Mouse (Mus musculus) Muller cell, postnatal 12 days (primary cell): ENCODE results near the gene Ccdc159.

Experiments
- DNase-seq: peaks from one replicate; pipeline ENCODE4 v3.0.0-alpha.2; 2015; ENCODE audit errors: inconsistent ontology term

The Ccdc159 gene

DNA sequence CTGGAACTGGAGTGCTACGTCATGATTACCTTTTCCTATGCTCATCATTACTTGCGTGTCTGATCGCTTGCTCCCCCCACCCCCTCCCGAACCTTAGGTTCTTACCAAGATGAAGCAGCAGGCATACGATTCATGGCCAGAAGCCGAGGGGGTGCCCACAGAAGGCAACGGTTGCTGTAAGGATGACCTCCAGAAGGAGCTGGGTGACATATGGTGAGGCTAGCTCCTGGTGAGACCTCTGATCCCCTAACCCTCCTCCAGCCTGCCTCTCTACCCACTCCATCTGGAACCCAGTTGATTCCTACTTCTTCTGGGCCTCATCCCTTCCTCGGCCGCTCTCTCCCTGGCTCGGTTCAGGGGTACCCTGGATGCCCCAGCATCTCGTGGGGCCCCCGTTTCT, 6.8 kb downstream of the Ccdc159 start:
- DNase-seq: no peak

DNA sequence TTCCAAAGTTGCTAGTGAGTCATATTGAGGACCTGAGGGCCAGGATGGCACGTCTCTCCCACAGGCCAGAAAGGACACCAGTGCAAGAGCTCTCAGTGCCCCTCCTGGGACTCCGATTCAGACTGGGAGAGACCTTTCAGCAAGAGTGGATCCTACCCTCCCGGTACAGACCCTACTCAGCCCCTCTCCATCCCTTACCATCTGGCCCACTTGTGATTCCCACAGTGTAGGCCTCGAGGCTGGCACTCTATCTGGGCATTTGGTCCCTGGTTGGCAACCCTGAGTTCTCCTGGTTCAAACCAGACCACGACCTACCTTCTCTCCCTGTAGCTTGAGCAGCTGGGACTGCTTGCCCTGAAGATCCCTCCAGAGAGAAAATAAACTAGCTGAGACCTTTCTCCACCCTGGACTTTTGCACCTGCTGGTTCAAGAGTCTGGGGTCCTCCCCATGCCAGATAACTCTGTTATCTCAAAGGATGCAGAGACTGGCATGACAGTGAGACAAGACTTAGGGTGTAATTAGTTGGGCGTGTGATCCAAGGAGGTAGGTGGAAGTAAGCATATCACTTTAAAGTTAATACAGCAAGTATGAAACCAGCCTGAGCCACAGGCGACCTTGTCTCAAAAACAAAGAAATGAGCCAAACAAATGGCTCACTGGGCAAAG, 8.3 kb downstream of the Ccdc159 start:
- no peak for DNase-seq

DNA sequence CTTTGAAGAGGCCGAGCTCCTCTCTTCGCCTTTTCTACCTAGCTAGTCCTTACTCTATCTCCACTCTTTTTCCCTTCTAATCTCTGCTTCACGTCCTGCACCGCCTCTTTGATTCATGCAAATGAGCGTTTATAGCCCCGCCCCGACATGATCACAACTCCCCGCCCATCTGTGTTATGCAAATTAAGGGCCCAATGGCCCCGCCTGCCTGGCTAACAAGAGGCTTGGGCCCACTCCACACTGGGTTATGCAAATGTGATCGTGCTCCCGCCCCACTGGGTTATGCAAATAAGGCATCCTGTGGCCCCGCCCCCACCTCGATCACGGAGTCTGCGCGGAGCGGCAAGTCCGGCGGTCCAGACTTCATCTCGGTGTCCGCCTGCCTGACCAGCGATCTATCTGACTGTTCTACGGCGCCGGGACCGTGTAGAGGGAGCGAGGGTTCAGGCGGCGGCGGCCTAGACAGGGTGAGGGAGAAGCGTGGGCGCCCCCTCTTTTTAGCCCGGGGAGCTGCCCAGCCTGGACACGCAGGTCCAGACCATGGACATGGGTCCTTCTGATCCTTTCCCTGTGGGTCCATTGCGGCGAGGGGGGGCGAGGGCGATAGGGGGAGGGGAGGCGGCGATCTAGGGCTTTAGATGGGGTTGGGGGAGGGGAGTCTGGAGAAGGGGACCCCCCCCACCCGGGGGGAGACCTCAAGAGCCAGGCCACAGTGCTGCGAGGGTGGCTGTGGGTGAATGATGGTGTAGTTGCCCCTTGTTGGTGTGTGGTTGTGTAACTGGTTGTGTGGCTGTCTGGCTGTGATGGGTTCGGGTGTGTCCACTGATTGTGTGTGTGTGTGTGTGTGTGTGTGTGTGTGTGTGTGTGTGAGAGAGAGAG, 9.7 kb downstream of the Ccdc159 start, which contains the start of gene Plppr2:
TSS of gene Plppr2 (plus strand) at position 342 of the 879 bp plus-strand sequence.
- DNase-seq: peak; percentile 99

DNA sequence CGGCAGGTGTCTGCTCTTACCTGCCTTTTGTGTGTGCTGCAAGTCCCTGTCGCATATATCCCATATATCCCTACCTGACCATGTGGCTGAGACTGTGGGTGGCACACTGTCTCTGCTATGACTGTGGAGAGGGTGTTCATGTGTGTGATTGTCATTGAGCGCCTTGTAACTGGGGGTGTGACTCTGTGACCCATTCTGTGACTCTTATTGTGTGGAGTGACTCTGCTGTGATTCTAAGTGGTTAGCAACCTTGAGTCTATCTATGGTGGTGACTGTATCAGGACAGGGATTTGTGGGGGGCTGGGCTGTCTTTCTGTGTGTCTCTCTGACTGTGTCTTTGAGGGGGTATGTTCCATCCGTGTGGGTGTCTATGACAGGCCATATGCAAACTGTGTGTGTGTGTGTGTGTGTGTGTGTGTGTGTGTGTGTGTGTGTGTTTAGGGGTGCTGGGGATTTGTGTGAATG, 10.5 kb downstream of the Ccdc159 start:
- DNase-seq: no peak

DNA sequence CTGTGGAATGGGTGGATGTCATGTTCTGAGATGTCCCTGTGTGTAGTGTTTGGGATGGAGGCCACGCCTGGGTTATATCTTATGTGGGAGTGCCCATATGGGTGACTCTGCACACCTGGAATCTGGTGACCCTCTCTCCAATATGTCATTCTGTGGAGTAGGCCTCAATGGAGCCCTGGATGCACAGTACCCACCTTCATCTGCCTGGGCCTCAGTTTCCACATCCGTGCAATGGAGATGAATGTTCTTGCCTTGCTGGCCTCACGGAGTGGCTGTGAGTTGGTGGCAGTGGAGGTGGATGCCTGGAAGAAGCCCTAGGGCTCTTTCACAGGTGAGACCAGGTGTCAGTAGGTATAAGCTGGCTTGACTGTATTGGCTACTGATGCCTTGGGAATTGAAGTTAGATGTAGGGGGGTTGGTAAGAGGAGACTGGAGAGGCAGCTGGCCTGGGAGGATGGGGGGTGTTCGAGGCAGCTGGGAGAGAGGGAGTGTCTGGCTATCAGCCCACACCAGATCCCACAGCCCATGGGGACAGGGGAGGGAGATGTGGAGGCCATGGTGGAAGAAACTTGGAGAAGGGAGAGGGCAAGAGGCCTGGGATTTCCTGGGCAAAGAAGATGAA, 11.1 kb downstream of the Ccdc159 start:
- DNase-seq: no peak

GRCm38 (mm10) chr9:21943046-21943445, 15.8 kb downstream of the Ccdc159 start:
- DNase-seq: no peak

GRCm38 (mm10) chr9:21943638-21944037, 16.4 kb downstream of the Ccdc159 start:
- DNase-seq: no peak

DNA sequence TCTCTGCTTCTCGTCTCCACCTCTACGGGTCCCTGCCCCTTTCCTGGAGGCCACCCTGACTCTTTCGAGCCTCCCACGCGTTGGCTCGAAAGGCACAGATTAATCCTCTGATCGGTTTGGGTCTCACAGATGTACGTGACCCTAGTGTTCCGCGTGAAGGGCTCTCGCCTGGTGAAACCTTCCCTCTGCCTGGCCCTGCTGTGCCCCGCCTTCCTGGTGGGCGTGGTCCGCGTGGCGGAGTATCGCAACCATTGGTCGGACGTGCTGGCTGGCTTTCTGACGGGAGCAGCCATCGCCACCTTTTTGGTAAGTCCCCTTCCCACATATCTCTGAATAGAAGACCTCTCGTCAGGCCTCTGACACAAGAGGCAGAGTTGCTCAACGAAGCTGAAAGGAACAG, 17.0 kb downstream of the Ccdc159 start:
- DNase-seq: no peak

- no peak for DNase-seq
Measured at GRCm38 (mm10) chr9:21947540-21948130, 20.4 kb downstream of the Ccdc159 start.

- DNase-seq: no peak
Measured at GRCm38 (mm10) chr9:21948146-21948545, 20.9 kb downstream of the Ccdc159 start.

DNA sequence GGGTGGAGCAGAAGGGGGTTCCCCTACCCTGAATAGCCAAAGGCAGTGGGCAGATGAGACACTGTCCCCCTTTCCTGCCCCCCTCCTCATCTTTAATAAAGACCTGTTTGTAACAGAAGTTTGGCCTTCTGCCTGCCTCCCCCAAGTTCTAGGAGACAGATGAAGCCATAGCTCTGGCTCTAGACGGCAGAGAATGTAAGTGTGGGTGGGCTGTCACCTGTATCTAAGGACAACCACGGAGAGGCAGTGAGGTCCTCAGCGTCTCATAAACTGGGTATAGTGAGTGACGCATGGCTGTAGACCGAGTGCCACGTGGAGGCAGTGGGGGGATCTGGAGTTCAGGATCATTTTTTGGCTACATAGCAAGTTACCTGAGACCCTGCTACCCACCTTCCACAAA, 21.5 kb downstream of the Ccdc159 start:
- no peak for DNase-seq

- DNase-seq: peak; percentile 47
Measured at GRCm38 (mm10) chr9:21950322-21950721, 23.1 kb downstream of the Ccdc159 start.

DNA sequence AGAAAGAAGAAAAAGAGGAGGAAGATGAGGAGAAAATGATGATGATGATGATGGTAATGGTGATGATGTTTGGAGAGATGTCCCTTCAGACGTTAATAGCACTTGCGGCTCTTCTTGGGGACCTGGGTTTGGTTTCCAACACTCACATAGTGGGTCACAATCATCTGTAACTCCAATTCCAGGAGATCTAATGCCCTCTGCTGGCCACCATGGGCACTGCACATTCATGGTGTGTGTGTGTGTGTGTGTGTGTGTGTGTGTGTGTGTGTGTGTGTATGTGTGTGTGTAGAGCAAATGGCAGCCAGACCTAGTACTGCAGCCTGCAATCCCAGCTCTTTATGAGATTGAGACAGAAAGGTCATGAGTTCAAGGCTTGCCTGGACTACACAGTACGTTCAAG, 24.7 kb downstream of the Ccdc159 start:
- no peak for DNase-seq

DNA sequence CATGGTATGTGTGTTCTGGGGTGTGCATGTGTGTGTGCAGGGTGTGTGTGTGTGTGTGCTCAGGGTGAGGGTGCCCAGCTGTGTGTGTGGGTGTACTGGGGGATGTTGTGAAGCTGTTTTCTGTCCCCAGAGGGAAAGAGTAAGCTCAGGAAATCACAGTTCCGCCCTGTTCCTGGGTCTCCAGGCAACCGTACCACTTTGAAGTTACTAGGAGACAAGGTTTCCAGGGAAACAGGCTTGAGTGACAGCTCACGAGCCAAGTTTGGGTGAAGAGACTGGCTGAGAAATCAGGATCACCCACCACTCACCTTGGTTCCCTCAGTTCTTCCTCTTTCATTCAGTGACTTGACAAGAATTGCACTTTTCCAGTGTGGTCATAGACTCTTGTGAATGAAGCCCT, 26.3 kb downstream of the Ccdc159 start:
- no peak for DNase-seq

DNA sequence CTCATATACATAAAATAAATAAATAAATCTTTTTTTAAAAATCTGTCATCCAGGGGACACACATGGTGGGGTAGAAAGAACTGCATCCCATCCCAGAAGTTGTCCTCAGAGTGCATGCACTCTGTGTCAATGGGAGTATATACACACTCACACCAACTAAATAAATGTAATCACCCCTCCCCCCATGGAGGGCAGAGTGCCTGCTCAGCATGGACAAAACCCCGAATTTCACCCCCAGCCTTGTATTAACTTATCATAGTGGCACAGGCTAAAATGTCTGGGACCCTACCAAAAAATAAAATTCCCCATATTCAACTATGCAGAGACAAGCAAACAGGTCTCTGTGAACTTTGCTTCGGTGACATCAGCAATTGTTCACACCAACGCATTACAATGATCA, 27.4 kb downstream of the Ccdc159 start:
- DNase-seq: no peak

- no peak for DNase-seq
Measured at GRCm38 (mm10) chr9:21955225-21955569, 27.9 kb downstream of the Ccdc159 start.

DNA sequence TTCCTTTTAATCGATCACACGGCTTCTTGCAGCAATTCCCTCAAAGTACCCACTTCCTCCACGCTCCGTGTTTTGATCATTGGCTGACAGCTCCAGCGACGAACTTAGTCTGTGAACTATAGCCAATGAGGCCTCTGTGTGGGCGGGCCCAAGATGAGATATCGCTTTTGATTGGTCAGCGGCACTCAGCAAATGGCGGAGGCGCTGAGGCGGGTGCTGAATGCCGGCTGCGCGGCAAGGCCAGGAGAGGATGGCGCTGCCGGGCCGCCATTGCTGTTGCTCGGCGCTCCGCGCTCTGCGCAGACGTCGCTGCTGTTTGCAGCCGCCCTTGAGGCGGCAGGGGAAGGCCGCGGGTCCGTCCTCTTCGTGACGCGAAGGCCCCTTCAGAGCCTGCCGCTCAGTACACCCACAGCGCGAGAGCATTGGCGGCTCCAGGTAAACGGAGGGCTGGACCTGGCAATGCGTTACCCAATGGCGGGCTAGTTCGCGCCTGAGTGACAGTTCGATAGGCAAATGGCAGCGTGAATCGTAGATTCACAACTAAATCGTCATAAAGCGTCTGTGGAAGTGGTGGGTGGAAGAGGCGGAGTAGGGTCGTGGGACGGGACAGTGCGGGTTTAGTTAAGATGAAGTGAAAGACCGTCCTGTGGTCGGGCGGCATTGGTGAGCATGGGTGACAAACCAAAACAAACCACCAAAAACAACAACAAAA, 28.5 kb downstream of the Ccdc159 start, which contains the start of gene Swsap1:
TSS of gene Swsap1 (plus strand) at position 186 of the 712 bp plus-strand sequence.
- DNase-seq: peak; percentile 97

DNA sequence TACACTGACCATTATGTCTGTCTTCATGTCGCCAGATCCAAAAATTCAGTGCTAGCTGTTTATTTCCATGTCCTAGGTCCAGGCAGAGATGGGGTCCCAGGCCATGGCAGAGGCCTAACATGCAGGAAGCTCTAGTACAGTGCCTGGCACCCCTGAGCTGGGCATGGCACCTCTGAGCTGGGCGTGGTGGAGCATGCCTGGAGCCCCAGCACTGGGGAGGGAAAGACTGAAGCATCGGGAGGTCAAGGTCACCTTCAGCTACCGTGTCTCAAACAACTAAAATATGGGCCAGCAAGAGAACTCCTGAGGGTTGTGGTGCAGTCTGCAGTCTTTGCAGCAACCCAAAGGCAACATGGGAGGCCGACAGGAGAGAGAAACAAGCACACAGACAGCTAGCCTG, 31.1 kb downstream of the Ccdc159 start:
- no peak for DNase-seq

- no peak for DNase-seq
Measured at GRCm38 (mm10) chr9:21959244-21959643, 32.0 kb downstream of the Ccdc159 start.

DNA sequence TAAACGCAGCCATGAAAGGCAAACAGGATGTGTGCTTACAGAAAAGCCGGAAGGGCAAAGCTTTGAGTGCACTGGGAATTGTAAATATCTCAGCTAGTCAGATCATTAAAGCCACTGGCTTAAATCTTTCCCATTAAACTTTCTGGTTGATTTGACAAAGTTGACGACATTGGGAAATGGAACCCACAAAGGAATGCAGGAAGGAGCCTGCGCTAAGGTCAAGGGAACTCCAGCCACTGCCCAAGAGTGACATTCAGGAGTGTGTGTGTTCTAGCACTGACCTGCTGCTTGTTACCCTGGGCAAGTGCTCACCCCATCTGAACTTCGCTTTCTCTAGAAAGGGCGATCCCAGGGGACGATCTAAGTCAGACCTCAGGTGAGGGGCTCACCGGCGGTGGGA, 32.9 kb downstream of the Ccdc159 start:
- DNase-seq: peak; percentile 35

GRCm38 (mm10) chr9:21960558-21961208, 33.4 kb downstream of the Ccdc159 start:
- no peak for DNase-seq
